Mouse (Mus musculus) CD4-positive, CD25-positive, alpha-beta regulatory T cell, adult 4 months (primary cell): ENCODE results near the gene Sav1. TPM values are rescaled to one million over a fixed set of nuclear protein-coding genes. Genes with fewer than 3 reads are reported as not detected.
A peak's percentile ranks its signal among the peaks of the same experiment; 100 is the strongest.

Experiments
- ATAC-seq: one replicate; pipeline ENCODE4 v1.8.0; 2017
- polyA plus RNA-seq, 2 experiments: library from polyadenylated mRNA; unstranded; fragments of 100-300 nt; shearing (Covaris generic); gene quantifications; one replicate each; pipeline ENCODE4 v1.2.1; 2017

The Sav1 gene
- polyA plus RNA-seq, result 1 to 10 TPM; 3.0 to 5.0 TPM

GRCm38 (mm10) chr12:69986786-69987497, at the start of gene Sav1:
Gene Sav1 (minus strand): TSS chr12:69987002.
- ATAC-seq, result peak; percentile 64

DNA sequence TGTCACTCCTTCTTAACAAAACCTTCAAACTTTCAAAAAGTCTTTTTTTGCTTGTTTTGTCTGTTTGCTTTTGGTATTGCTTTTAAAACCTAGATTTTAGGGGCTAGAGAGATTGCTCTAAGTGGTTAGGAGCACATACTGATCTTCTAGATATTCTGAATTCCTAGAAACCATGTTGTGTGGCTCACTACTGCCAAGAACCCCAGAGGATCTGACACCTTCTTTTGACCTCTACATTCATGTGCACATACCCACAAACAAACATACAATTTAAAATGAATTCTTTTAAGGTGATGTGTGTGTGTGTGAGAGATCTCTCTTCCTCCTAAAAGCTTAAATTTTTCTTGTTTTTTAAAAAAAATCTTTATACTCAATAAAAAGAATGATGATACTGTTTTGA, 39.4 kb upstream of the Sav1 start:
- ATAC-seq, result no peak

DNA sequence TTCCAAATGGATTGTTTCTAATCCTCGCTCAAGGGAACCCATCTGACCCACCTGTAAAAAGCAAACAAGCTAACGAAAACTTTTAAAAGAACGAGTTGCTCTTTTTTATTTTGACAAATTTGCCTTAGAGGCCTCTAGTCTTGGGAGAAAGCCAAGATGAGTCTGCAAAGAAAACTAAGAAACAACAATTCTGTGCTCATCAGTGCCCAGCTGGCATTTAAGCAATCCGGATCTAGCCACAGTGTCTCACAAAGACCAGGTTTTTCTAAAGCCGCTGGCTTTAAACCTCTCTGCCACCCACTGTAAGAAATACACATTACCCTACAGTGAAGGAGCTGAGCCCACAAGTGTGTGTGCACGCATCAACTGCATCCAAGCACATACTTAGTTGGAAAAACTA, 38.6 kb upstream of the Sav1 start:
- ATAC-seq, result no peak

DNA sequence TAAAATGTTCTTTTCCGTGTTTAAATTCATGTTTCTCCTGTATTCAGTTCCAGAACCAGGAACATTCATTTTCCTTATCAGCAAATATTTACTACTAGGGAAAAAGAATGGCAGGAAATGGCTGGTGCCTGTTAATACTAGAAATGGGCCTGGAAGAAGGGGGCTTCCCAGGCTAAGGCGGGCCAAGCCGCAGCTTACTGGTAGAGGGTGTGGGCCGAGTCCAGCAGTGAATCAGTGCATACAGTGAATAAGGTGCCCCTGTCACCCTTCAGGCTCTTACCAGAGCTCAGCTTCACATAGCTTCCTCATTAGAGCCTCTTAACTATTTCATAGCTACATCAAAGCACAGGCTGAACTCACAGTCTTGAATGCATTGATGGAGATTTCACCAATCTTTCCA, 36.8 kb upstream of the Sav1 start:
- no peak for ATAC-seq

DNA sequence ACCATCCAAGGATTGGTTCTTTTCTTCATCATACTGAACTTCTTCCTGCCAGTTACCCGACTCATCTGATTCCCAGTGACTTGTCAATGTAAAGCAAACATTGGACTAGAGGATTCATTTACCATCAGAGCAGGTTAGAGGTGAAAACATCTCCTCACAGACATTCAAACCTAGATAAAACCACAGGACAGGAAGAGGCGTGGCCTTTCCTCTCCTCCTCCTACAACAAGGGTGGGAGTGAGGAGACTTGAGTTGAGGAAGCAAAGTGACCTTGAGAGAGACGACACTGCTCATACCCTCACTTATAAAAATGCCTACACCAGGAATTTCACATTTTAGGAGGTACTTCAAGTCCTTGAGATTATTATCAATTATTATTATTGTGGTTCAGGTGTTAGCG, 31.4 kb upstream of the Sav1 start:
- ATAC-seq, result peak; percentile 96

DNA sequence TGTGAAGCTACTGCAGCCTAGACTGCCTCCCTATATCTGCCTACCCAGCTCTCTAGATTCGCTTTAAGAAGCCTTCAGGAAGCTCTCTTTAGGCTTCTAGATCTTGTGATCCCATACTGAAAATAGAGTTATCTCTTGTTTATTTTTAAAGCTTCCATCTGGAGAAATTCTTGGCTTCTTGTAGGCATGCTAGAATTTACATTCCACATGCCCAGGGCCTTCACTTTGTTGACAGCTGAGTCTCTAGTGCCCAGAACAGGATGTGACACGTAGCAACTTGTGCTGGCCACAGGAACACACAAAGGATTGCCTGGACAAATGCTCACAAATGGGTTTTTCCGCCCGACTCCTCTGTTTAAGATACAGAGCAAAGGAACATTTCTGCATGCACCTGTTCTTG, 29.1 kb upstream of the Sav1 start:
- no peak for ATAC-seq

DNA sequence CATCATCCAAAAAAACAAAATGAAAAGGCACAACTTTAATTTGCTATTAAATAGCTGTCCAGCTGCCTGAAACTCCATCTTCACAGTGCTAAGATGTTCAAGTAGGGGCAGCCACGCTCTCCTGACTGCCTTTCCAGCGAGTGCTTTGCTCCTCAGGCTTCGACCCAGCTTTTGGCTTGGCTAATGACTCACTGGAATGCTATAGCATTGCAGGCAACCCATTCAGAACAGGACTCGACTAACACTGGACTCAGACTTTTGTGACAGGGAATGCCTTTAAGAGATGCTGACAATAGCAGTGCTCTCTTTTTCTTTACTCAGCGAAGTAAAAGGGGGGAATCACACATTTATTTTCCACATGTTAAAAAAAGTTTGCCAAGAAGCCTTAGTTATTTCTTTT, 24.9 kb upstream of the Sav1 start:
- ATAC-seq, result no peak

DNA sequence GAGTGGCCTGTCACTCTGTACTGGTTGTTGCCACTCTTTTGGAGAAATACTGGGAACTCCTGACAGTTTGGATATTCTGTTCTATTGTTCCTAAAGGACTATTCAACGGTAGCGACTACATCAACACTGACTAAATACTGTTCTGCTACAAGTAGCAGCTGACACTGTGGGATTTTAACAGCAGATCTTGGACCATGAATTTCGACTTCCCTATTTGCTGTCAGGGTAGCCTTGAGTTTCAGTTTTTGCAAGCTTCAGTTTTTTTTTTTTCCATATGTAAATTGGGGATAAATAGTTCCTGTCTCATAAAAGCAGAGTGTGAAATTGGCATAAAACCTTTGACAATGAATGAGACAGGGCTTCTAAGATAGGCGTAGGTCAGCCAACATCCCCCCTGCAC, 23.6 kb upstream of the Sav1 start:
- no peak for ATAC-seq

DNA sequence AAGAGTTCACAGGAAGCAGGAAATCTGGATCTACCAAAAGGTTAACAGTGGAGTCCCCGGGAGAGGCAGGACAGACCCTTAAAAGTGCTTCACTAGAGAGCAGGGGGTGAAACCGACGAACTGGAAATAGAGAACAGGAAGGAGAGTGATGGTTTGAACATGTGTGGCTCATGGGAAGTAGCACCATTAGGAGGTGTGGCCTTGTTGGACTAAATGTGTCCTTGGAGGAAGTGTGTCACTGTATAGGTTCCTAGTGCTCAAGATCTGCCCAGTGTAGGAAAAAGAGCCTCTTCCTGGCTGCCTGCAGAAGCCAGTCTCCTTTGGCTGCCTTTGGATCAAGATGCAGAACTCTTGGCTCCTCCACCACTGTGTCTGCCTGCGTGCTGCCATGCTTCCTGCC, 18.3 kb upstream of the Sav1 start:
- ATAC-seq, result no peak

GRCm38 (mm10) chr12:69998186-69998983, 11.6 kb upstream of the Sav1 start:
- no peak for ATAC-seq

- no peak for ATAC-seq
These were observed 8.6 kb upstream of the Sav1 start for GRCm38 (mm10) chr12:69995382-69995781.

- ATAC-seq, result peak; percentile 41
These were observed 500 bp downstream of the Sav1 start for GRCm38 (mm10) chr12:69986241-69986762.

DNA sequence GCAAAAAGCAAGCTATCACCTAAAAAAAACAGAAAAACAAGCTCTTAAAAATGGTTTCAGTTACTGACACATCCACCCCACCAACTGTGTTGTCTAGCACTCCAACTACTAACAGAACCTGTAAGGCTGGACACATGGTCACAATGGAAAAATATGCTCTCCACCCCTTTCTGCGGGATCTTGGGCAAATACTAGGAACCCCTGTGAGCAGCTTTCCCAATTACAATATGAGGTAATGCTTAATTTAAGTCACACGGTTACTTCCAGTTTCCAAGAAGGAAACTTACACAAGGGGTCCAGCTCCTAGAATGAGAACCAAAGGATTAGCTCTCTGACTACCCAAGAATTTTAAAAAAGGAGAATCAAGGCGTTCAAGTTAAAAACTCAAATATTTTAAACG, 1.3 kb downstream of the Sav1 start:
- no peak for ATAC-seq

DNA sequence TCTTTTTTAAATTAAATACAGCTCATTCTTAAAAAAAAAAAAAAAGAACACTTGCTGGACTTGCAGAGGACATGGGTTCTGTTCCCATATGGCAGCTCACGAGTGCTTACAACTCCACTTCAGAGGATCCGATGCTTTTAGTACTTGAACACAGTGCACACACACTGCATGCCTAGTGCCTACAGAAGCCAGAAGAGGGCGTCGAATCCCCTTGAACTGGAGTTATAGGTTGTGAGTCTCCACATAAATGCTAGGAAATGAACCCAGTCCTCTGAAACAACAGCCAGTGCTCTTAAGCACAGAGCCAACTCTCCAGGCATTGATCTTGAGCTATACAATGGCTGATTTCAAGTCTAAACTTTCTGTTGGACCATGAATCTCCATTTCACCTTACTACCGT, 3.9 kb downstream of the Sav1 start:
- no peak for ATAC-seq

DNA sequence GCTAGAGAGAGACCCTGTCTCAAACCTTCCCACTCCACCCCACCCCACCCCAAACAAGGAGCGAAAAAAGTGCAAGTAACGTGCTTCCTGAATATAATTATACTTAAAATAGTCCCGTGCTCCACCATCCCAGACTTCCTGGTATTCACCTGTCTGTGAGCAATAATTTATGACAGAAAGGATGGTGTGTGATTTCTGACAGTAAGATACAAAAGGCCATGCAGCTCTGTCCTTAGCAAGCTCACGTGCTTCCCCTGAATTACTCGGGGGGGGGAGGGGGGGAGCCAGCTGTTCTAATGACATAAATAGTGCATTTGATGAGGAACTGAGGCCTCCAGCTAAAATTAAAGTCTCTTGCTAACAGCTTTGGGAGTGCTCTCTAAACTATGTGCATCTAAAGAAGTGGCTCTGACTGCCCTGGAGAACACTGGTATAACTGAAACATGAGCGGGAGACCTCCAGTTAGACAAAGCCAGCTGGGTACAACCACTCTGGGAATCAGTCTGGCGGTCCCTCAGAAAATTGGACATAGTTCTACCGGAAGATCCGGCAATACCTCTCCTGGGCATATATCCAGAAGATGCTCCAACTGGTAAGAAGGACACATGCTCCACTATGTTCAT, 9.3 kb downstream of the Sav1 start:
- ATAC-seq, result peak; percentile 12

DNA sequence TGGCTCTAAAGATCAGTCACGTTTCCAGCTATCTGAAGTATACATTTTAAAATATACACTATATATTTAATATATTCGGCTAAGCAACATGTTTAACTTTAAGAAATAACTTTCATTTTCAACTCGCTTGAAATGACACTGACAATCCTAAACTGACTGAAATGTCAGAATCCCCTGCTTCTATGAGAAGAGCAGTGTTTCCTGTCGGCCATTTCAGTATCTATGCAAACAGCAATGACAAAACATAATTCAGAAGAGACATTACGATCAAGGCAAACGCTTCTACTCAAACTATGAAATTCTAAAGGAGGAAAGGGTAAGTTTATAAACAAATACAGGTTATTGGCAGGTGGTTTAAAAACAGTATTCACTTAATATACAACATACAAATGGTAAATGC, 10.1 kb downstream of the Sav1 start:
- peak; percentile 88 for ATAC-seq

GRCm38 (mm10) chr12:69973666-69974065, 13.1 kb downstream of the Sav1 start:
- ATAC-seq, result no peak

- ATAC-seq, result no peak
These were observed 18.6 kb downstream of the Sav1 start for GRCm38 (mm10) chr12:69968154-69968553.

DNA sequence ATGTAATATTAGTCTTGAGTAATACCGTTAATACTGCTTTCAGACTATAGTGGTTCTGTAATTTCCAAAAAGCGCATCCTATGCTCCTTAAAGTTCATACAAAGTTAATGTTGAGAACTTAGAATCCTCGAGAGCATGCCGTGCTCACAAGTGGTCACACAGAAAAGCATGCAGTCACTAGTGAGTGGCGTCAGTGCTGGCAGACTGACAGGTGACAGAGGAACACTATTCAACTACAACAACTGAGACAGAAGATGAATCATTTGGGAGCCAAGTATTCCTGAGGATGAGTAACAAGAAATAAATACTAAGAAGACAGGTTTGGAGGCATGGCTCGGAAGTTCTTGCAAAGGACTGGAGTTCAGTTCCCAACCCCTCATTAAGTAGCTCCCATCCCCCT, 19.7 kb downstream of the Sav1 start:
- no peak for ATAC-seq

DNA sequence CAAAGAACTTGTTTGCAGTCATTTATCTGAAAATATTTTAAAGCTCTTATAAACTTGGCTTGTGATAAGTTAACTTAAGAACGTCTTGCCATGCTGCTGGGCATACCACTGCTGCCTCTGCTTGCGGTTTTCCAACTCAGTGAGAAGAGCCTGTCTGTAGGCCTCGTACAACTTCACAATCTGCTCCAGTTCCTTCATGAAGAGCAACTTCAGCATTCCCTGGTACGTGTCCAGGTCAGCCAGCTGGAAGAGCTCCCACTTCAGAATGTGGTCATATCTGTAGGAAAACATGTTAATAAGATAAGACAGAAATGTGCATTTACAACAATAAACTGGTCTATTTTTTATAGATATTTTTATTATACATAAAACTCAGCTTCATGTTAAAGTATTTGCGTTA, 20.7 kb downstream of the Sav1 start:
- no peak for ATAC-seq

- no peak for ATAC-seq
These were observed 21.2 kb downstream of the Sav1 start for GRCm38 (mm10) chr12:69965644-69966043.

- ATAC-seq, result no peak
These were observed 23.7 kb downstream of the Sav1 start for GRCm38 (mm10) chr12:69963141-69963540.

GRCm38 (mm10) chr12:69962468-69962867, 24.3 kb downstream of the Sav1 start:
- peak; percentile 83 for ATAC-seq

- no peak for ATAC-seq
These were observed 29.4 kb downstream of the Sav1 start for GRCm38 (mm10) chr12:69957378-69957777.
